In genomic region chr19:43407181-43407580, GRCm38 (mm10) we compare ENCODE assay signal across 25 mouse cellular contexts. TPM values are rescaled to one million over a fixed set of nuclear protein-coding genes. Genes with fewer than 3 reads are reported as not detected.
DNase-seq lines count a peak whose midpoint lies in the region; ATAC-seq and TF ChIP-seq lines count a peak whose summit lies in the region.
"Had no signal": no experiment of that assay in that cellular context is flagged by ENCODE, and none has a peak within 500 bp of the region (broad histone marks: within the 10 kb centered on the region; RNA-seq: fewer than 3 reads in every experiment).

No protein-coding gene starts in this region.

- no peaks in the 10 kb centered on the region for H3K27me3 ChIP-seq in heart, postnatal 0 days (ENCODE audit: control insufficient read depth, insufficient read depth, low read length)
- no peaks in the 10 kb centered on the region for H3K27me3 ChIP-seq in lung, embryonic 14.5 days (ENCODE audit: insufficient read depth, low read length)
- H3K27me3 ChIP-seq in E14TG2a.4 (ENCODE audit: insufficient read depth, low read length) = no peaks in the 10 kb centered on the region
- H3K27me3 ChIP-seq: heart, embryonic 15.5 days; hindbrain, embryonic 13.5 days; limb, embryonic 15.5 days; midbrain, embryonic 12.5 days had no signal

- no peaks in the 10 kb centered on the region for H3K9me3 ChIP-seq in heart, postnatal 0 days (replicated peaks; ENCODE audit: control insufficient read depth, low read length)
- H3K9me3 ChIP-seq in lung, embryonic 14.5 days (ENCODE audit: low read depth, low read length) = no peaks in the 10 kb centered on the region
- no peaks in the 10 kb centered on the region for H3K9me3 ChIP-seq in E14TG2a.4 (ENCODE audit: low read length)
- H3K9me3 ChIP-seq: heart, embryonic 15.5 days; hindbrain, embryonic 13.5 days; limb, embryonic 15.5 days; midbrain, embryonic 12.5 days had no signal

- no peak for DNase-seq in heart, postnatal 0 days (ENCODE audit: low spot score)
- no peak for DNase-seq in heart, postnatal 10 days
- DNase-seq in lung, embryonic 14.5 days = peak; percentile 40
- DNase-seq in lung, postnatal 25 days (ENCODE audit: low spot score) = no peak
- peak; percentile 12 for DNase-seq in brain, adult 2 months (ENCODE audit: low read depth, low spot score)
- no peak for DNase-seq in layer of hippocampus, adult 11-12 months (ENCODE audit: low spot score)
- DNase-seq: adrenal gland, postnatal 36 days; cerebellum, postnatal 36 days; kidney, adult 18-20 months; kidney, postnatal 25 days; lung, adult 18-20 months; right cerebral cortex, postnatal 14 days; thymus, postnatal 14 days had no signal

- TF ChIP-seq EP300 in heart, postnatal 0 days (IDR thresholded peaks at IDR 0.05; ENCODE audit: low read depth) = no peak

- no peak overlapping the region for H3K9ac ChIP-seq in heart, postnatal 0 days (replicated peaks; ENCODE audit: low read depth, low read length)
- H3K9ac ChIP-seq in lung, embryonic 14.5 days = no peak overlapping the region
- H3K9ac ChIP-seq: heart, embryonic 15.5 days; hindbrain, embryonic 13.5 days; limb, embryonic 15.5 days; midbrain, embryonic 12.5 days had no signal

- ATAC-seq in heart, postnatal 0 days (ENCODE audit: insufficient read depth, low read depth) = no peak
- ATAC-seq in lung, embryonic 14.5 days (ENCODE audit: insufficient read depth) = no peak
- ATAC-seq: activated CD4-positive, CD25-positive, alpha-beta regulatory T cell, adult 4 months; CD4-positive, CD25-positive, alpha-beta regulatory T cell, adult 4 months; forebrain, embryonic 14.5 days had no signal

- H3K4me2 ChIP-seq in heart, postnatal 0 days (ENCODE audit: low read depth, low read length) = no peak overlapping the region
- H3K4me2 ChIP-seq in lung, embryonic 14.5 days = no peak overlapping the region
- H3K4me2 ChIP-seq: heart, embryonic 15.5 days; hindbrain, embryonic 13.5 days; limb, embryonic 15.5 days; midbrain, embryonic 12.5 days had no signal

- 0 out of 2 replicates have a peak, but pooled peaks have one; percentile 6 for TF ChIP-seq CTCF in heart, postnatal 0 days (IDR thresholded peaks at IDR 0.05; ENCODE audit: low read depth)
- TF ChIP-seq CTCF in lung, embryonic 14.5 days (IDR thresholded peaks at IDR 0.05; ENCODE audit: low read depth) = peak; percentile 21; the same call in 1 of the 2 replicates
- peak; percentile 7; the same call in 1 of the 2 replicates for TF ChIP-seq CTCF in E14TG2a.4 (conservative IDR thresholded peaks at IDR 0.05; ENCODE audit: low read length)

- no peak overlapping the region for H3K4me3 ChIP-seq in heart, postnatal 0 days (ENCODE audit: low read depth, low read length)
- H3K4me3 ChIP-seq in lung, embryonic 14.5 days (ENCODE audit: low read depth, low read length) = no peak overlapping the region
- H3K4me3 ChIP-seq in E14TG2a.4 (replicated peaks; ENCODE audit: low read length) = no peak overlapping the region
- H3K4me3 ChIP-seq: erythroblast, embryonic 14.5 days; heart, embryonic 15.5 days; hindbrain, embryonic 13.5 days; limb, embryonic 15.5 days; midbrain, embryonic 12.5 days had no signal

- H3K4me1 ChIP-seq in heart, postnatal 0 days (ENCODE audit: control insufficient read depth, insufficient read depth) = no peaks in the 10 kb centered on the region
- H3K4me1 ChIP-seq in lung, embryonic 14.5 days (ENCODE audit: insufficient read depth) = no peaks in the 10 kb centered on the region
- H3K4me1 ChIP-seq in E14TG2a.4 (replicated peaks; ENCODE audit: low read depth, low read length) = no peaks in the 10 kb centered on the region
- H3K4me1 ChIP-seq: heart, embryonic 15.5 days; hindbrain, embryonic 13.5 days; limb, embryonic 15.5 days; midbrain, embryonic 12.5 days had no signal

- intact Hi-C loops in heart, postnatal 10 days (cut with DNase I) = no loop called here

- WGBS in heart, postnatal 0 days = 19% methylated on average over 1 of the region's 1 CpGs
- WGBS in lung, embryonic 14.5 days = 6% methylated on average over 1 of the region's 1 CpGs

- H3K27ac ChIP-seq in heart, postnatal 0 days (ENCODE audit: low read depth) = no peak overlapping the region
- H3K27ac ChIP-seq in lung, embryonic 14.5 days (ENCODE audit: low read depth) = no peak overlapping the region
- H3K27ac ChIP-seq: heart, embryonic 15.5 days; hindbrain, embryonic 13.5 days; limb, embryonic 15.5 days; macrophage; midbrain, embryonic 12.5 days had no signal

- no peaks in the 10 kb centered on the region for H3K36me3 ChIP-seq in heart, postnatal 0 days (replicated peaks; ENCODE audit: control insufficient read depth, insufficient read depth, low read length)
- H3K36me3 ChIP-seq in lung, embryonic 14.5 days (ENCODE audit: insufficient read depth) = no peaks in the 10 kb centered on the region
- no peaks in the 10 kb centered on the region for H3K36me3 ChIP-seq in E14TG2a.4 (ENCODE audit: insufficient read depth, low read length)
- H3K36me3 ChIP-seq: heart, embryonic 15.5 days; hindbrain, embryonic 13.5 days; limb, embryonic 15.5 days; midbrain, embryonic 12.5 days had no signal

RNA-seq across cellular contexts. Expression of gene Hpse2, which starts 19.0 kb away (rescaled TPM):
- 0.08 and 0.69 TPM in 2 replicates for total RNA-seq in heart, postnatal 0 days (2014; rRNA removed; ENCODE audit: low replicate concordance)
- 0.29 and 0.45 TPM in 2 replicates for polyA plus RNA-seq in heart, postnatal 0 days (2015; fragmentation: Nextera tagmentation; extraction: Ambion mirVana)
- total RNA-seq in heart, postnatal 10 days (2021) = under 1 TPM; 0.53 to 0.57 TPM
- 9.5 and 11.4 TPM in 2 replicates for polyA plus RNA-seq in lung, embryonic 14.5 days (2014; fragmentation: Nextera tagmentation; extraction: Ambion mirVana)
- total RNA-seq: adrenal gland, postnatal 36 days; granulocyte monocyte progenitor cell, adult 5-6 weeks had no signal
- polyA plus RNA-seq: erythroblast, embryonic 14.5 days; macrophage; spleen, adult 2 months had no signal

RNA-seq across cellular contexts. Expression of gene Cnnm1, which starts 33.1 kb away (rescaled TPM):
- 0.12 TPM in 1 of 2 replicates, not detected in the other for total RNA-seq in heart, postnatal 0 days (2014; rRNA removed; ENCODE audit: low replicate concordance)
- 0.03 TPM in 1 of 2 replicates, not detected in the other for polyA plus RNA-seq in heart, postnatal 0 days (2015; fragmentation: Nextera tagmentation; extraction: Ambion mirVana)
- under 1 TPM; 0.05 to 0.37 TPM for total RNA-seq in heart, postnatal 10 days (2021)
- polyA plus RNA-seq in lung, embryonic 14.5 days (2014; fragmentation: Nextera tagmentation; extraction: Ambion mirVana) = 0.05 TPM in 1 of 2 replicates, not detected in the other
- total RNA-seq: granulocyte monocyte progenitor cell, adult 5-6 weeks had no signal
- polyA plus RNA-seq: activated CD4-positive, CD25-positive, alpha-beta regulatory T cell, adult 4 months; CD4-positive, CD25-positive, alpha-beta regulatory T cell, adult 4 months; erythroblast, embryonic 14.5 days; macrophage had no signal

Comparison
In these comparisons a context has a peak if more than half of its experiments do, and no peak if none do; other contexts are left out.
1. DNase-seq: peak in lung, embryonic 14.5 days (single experiment) and brain, adult 2 months (single experiment); none in heart, postnatal 0 days (single experiment), heart, postnatal 10 days (0 of 2), lung, postnatal 25 days (single experiment) and layer of hippocampus, adult 11-12 months (single experiment).
2. Peak in every context shown above with its lines, with median percentiles within 50 percentile points of each other: CTCF ChIP-seq.